Mouse (Mus musculus): ENCODE results near the gene Il10. TPM values are rescaled to one million over a fixed set of nuclear protein-coding genes. Genes with fewer than 3 reads are reported as not detected.

The Il10 gene
- total RNA-seq (2021), result not detected

- DNase-seq, result no peak
Observed at GRCm38 (mm10) chr1:131019492-131020098, at the start of gene Il10. Gene Il10, plus strand, starts transcription at chr1:131019845.

GRCm38 (mm10) chr1:130979455-130979854 is 40.2 kb upstream of the Il10 start:
- peak; percentile 59 for DNase-seq

- DNase-seq, result no peak
Observed at GRCm38 (mm10) chr1:130984441-130984840, 35.2 kb upstream of the Il10 start.

- DNase-seq, result no peak
Observed at GRCm38 (mm10) chr1:130987001-130987400, 32.6 kb upstream of the Il10 start.

- DNase-seq, result no peak
Observed at GRCm38 (mm10) chr1:130987418-130987817, 32.2 kb upstream of the Il10 start.

GRCm38 (mm10) chr1:130989331-130989730 is 30.3 kb upstream of the Il10 start:
- no peak for DNase-seq

- no peak for DNase-seq
Observed at GRCm38 (mm10) chr1:130990448-130990847, 29.2 kb upstream of the Il10 start.

GRCm38 (mm10) chr1:130993574-130994154 is 26.0 kb upstream of the Il10 start:
- DNase-seq, result no peak

- no peak for DNase-seq
Observed at GRCm38 (mm10) chr1:130995515-130995914, 24.1 kb upstream of the Il10 start.

GRCm38 (mm10) chr1:130996356-130996755 is 23.3 kb upstream of the Il10 start:
- no peak for DNase-seq

- no peak for DNase-seq
Observed at GRCm38 (mm10) chr1:130997441-130997840, 22.2 kb upstream of the Il10 start.

- no peak for DNase-seq
Observed at GRCm38 (mm10) chr1:130998321-130998720, 21.3 kb upstream of the Il10 start.

- no peak for DNase-seq
Observed at GRCm38 (mm10) chr1:130999708-131000107, 19.9 kb upstream of the Il10 start.

GRCm38 (mm10) chr1:131000296-131000695 is 19.3 kb upstream of the Il10 start:
- DNase-seq, result no peak

GRCm38 (mm10) chr1:131002561-131002960 is 17.1 kb upstream of the Il10 start:
- DNase-seq, result no peak

GRCm38 (mm10) chr1:131003037-131003922 is 16.4 kb upstream of the Il10 start:
- peak; percentile 62 for DNase-seq

GRCm38 (mm10) chr1:131006069-131006468 is 13.6 kb upstream of the Il10 start:
- no peak for DNase-seq

GRCm38 (mm10) chr1:131010201-131011153 is 9.2 kb upstream of the Il10 start:
- DNase-seq, result no peak

GRCm38 (mm10) chr1:131012494-131012893 is 7.2 kb upstream of the Il10 start:
- DNase-seq, result no peak

- DNase-seq, result no peak
Observed at GRCm38 (mm10) chr1:131013926-131014325, 5.7 kb upstream of the Il10 start.

GRCm38 (mm10) chr1:131015281-131015680 is 4.4 kb upstream of the Il10 start:
- no peak for DNase-seq

- no peak for DNase-seq
Observed at GRCm38 (mm10) chr1:131015879-131016278, 3.8 kb upstream of the Il10 start.
